Mouse (Mus musculus) liver, embryonic 14.5 days (tissue): Measurements from ENCODE around the gene Dapl1.

Experiments used
- CTCF ChIP-seq: IDR thresholded peaks from 2 replicates; pipeline ENCODE4 v1.5.1; 2016; ENCODE audit warnings: antibody characterized with exemption, low read depth, control low read depth
- EP300 ChIP-seq: IDR thresholded peaks from 2 replicates; pipeline ENCODE4 v1.6.1; 2016; ENCODE audit warnings: antibody characterized with exemption, low read depth

DNA sequence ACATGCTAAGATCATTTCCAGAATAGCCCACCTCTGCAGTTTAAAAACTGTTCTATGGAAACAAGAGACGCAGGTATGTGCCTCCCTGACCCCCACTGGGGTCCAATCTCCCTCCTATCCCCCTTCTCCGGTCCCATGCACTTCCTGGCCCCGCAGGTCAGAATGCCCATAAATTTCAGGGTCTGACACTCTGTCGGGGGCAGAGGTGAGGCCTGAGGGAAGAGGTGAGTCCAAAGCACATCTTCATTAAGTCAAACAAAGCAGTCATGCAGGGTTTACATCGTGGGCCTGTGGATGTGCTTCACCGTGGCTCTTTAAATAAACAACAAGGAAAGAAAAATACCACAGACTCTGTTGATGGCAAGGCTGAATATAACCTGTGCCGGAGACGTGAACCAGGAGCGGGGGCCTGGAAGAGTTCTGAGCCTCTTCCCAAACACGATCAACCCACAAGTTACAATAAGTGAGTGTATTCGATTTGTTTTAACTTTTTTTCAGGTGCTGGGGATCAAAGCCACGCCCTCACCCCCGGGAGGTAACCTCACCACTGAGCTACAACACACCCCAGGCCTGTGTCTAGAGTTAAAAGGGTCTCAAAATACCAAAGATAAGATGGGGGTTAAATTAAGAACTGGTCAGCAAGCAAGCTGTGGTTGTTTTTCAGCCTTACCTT, 59.9 kb downstream of the Dapl1 start:
- TF ChIP-seq EP300 (no peak), CTCF (no peak)
